Mouse (Mus musculus) ES-E14 (cell line): ENCODE measurements around the gene Pcdh9.

ENCODE experiments used
- CHD2 ChIP-seq: IDR thresholded peaks from 2 replicates; pipeline ENCODE4 v1.6.1; 2014; ENCODE audit warnings: mild to moderate bottlenecking, low read depth, low read length, inconsistent platforms
- MAFK ChIP-seq: IDR thresholded peaks from 2 replicates; pipeline ENCODE4 v1.6.1; 2014; ENCODE audit warnings: mild to moderate bottlenecking, low read depth, low read length, inconsistent platforms; ENCODE audit not compliant: insufficient read depth
- ZC3H11A ChIP-seq: IDR thresholded peaks from 2 replicates; pipeline ENCODE4 v1.6.1; 2012; ENCODE audit warnings: low read depth, mild to moderate bottlenecking, inconsistent platforms, low read length, borderline replicate concordance
- ZNF384 ChIP-seq: IDR thresholded peaks from 2 replicates; pipeline ENCODE4 v1.6.1; 2012; ENCODE audit warnings: low read depth, low read length, inconsistent platforms

GRCm38 (mm10) chr14:93341390-93341789 lies 549.1 kb downstream of the Pcdh9 start:
- TF ChIP-seq ZC3H11A (no peak), MAFK (no peak), ZNF384 (no peak), CHD2 (no peak)
